Mouse (Mus musculus) spleen, adult 2 months (tissue): ENCODE measurements around the gene Gngt2.

Experiments
- CTCF ChIP-seq: fragments of 200-500 bp; IDR thresholded peaks from 2 replicates; pipeline ENCODE4 v1.5.1; 2011; ENCODE audit warnings: mild to moderate bottlenecking, inconsistent platforms; ENCODE audit not compliant: insufficient read depth, insufficient read length, insufficient replicate concordance; ENCODE audit errors: extremely low read depth
- POLR2A ChIP-seq: fragments of 200-500 bp; IDR thresholded peaks from 2 replicates; pipeline ENCODE4 v1.6.1; 2011; ENCODE audit warnings: low read depth, low read length, inconsistent platforms

DNA sequence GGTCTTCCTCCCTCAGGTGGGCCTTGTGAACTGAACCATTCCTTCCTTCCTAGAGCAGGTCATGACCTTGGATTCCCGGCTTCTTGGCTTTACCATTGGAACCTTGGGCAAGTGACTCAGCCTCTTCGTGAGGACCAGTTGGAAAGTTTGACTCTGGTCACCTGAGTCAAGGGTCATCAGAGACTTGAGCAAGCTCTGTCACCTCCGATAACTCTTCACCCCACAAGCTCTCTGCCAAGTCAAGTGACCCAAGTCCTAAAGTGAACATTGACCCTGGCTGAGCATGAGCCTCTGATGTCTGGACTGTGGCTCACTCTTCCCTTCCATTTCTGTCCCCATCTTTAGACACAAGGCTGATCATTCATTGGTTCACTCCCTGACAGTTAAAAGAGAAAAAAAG, 15.5 kb upstream of the Gngt2 start:
- TF ChIP-seq CTCF: no peak
- TF ChIP-seq POLR2A: no peak
